Mouse (Mus musculus) cerebellum, adult 9-10 months (tissue): ENCODE measurements around the gene Mettl16.

ENCODE experiments used
- DNase-seq: peaks from one replicate; pipeline ENCODE4 v3.0.0; 2022

Gene Mettl16

DNA sequence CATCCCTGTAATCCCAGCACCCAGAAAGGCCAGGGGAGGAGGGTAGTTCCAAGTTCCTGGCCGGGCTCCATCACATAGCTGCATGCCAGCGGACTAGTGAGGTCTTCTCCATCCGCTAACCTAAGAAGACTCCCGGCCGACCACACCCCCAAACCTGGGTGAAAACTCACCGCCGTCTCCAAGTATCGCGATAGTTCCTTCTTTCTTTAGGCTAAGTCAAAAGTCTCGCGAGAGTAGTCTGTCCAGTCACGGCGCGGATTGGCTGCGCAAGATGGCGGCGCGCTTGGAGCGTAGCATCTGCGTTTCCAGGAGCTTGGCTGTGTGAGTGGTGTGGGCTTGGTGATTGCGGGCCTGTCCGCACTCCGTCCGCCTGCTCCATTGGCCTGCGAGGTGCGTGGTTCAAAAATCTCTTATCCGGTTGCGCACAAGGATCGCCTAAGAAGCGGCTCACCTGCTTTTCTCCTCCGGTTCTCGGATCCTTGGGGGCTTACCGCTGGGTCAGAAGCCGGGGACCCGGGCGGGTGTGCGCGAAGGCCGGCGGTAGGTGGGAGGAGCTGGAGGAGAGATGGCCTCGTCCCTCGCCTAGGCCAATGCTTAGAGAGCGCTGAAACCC lies at the start of gene Mettl16:
Gene Mettl16, plus strand, starts transcription at position 236 of the 613 bp plus-strand sequence.
- peak; percentile 98 for DNase-seq

DNA sequence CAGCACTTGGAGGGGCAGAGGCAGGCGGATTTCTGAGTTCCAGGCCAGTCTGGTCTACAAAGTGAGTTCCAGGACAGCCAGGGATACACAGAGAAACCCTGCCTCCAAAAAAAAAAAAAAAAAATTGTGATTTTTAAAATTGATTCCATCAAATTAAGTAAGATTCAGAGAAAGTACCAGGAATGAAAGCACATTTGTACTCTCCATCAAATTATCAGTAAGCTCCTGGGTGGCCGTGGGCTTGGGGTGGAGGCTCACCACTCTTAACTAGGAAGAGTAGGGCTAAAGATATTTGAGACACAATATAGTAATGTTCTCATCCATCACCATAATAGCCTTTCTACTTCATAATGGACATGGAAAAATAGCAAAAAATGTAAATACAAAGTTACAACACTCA lies 49.5 kb upstream of the Mettl16 start:
- no peak for DNase-seq

DNA sequence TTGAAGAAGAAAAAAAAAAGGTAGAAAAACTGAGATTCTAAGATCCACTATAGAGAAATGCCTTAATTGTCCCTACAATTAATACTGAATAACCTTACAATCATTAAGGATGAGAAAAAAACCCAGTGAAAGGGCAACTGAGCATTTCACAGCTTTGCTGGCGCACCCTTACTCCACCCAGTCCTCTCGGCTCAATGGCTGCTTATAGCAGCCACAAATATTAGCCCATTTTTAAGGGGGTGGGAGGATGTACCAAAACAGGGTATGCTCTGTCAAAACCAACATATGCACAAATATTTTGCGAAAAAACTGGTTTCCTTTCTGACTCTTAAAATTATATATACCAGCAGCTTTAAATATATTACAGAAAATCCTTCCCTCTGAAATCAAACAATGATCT lies 48.7 kb upstream of the Mettl16 start:
- DNase-seq: no peak

DNA sequence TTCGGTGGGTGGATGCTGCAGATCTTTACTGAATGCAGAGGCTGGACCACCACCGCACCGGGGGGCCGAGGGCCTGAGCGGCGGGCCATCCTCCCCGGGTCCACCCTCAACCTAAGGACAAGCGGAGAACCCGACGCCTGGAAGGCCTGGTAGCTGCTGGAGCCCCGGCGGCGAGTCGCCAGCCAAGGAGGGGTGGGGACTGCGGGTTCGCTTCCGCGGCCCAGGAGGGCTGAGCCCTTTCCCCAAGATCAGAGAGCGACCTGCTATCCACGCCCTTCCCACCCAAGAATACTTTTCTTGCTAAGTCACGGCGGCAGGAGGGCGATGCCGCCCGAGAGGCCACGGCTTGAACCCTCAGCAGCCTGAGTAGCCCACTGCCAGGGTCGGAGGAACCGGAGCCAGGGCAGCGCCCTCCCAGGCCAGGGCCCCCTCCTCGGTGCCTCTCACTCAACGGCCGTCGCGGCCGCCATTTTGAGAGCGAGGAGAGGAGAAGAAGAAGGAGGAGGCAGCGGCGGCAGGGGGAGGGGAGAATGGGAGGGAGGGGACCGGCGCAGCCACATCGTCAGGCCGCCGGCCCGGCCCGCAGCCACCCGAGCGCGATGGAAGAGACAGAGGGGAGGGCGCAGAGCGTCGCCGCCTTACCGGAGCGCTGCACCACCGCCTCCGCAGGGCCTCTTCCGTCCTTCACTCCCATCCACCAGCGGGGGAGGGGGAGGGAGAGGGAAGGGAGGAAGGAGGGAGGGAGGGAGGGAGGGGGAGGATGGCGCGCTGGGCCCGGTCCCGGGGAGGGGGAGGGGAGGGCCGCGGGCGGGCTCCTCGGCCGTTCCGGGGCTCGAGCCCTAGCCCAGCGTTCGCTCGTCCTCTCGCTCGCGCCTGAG lies 47.0 kb upstream of the Mettl16 start:
- peak; percentile 81 for DNase-seq

DNA sequence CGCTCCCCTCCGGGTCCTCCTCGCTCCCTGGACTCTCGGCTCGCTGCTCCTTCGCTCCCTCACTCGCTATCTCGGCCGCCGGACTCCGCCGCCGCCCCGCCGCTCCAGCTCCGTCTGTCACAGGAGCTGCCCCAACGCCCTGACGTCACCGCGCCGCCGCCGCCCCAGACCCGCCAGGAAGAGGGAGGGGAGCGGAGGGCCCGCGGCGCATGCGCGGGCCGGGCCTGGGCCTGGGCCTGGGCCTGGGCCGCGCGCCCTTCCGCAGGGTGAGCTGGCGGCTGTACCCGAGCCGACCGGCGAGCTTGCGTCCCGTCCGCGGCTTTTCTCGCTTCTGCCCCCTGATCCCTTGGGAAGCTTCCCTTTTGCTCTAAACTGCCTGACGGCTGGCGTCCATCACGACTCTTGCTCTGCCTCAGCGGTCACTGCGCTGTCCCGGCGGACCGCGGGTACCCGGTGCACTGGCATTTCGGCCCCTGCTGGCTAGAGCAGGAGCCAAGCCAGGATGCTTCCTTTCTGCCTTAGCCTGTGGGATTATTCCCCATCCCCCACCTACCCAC lies 46.3 kb upstream of the Mettl16 start, which contains the start of gene Pafah1b1:
Gene Pafah1b1, minus strand, starts transcription at position 436 of the 557 bp plus-strand sequence.
- DNase-seq: peak; percentile 96

DNA sequence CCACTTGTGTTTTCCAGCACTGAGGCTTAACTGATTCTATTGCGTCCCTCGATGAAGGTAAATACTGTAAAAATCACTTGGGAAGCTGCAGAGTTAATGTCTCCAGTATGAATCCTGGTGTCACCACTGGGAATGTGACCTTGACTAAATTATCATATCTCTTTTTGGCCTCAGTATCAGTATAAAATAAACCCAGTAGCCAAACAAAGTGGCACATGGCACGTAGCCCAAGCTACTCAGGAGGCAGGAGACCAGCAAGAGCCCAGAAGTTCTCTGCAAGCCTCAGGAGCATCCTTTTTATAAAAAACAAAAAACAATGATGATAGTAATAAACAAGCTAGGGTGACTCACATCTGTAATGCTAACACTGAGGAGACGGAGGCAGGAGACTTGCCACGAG lies 45.4 kb upstream of the Mettl16 start:
- peak; percentile 65 for DNase-seq

DNA sequence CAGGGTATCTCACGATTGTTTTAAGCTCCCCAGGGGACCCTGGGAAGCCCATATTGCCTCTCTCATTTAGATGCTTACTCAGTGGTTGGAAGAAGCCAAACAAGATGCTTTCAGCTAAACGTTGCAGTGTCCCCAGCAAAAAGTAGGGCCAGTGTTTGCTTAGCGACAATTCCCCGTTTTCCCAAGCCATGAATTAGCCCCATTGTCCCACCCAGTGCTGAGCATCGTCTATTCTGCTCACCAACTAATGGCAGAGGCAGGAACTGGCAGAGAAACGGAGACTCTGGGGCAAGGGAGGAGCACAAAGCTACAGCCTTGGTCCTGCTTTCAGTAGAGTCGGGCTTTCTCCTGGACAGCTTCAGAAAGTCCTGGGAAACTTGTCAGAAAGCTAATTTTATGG lies 35.7 kb upstream of the Mettl16 start:
- DNase-seq: no peak

DNA sequence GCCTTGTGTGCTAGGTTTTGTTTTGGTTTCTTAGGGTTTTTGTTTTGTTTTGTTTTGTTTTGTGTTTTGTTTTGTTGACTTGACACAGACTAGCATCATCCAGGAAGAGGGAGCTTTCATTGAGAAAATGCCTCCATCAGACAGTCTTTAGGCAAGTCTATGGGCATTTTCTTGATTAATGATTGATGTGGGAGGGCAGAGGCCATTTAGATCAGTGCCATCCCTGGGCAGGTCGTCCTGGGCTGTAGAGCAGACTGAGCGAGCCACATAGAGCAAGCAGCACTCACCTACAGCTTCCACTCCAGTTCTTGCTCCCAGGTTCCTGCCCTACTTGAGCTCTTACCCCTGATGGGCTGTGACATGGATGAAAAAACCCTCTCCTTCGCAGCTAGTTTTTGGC lies 32.8 kb upstream of the Mettl16 start:
- DNase-seq: no peak

DNA sequence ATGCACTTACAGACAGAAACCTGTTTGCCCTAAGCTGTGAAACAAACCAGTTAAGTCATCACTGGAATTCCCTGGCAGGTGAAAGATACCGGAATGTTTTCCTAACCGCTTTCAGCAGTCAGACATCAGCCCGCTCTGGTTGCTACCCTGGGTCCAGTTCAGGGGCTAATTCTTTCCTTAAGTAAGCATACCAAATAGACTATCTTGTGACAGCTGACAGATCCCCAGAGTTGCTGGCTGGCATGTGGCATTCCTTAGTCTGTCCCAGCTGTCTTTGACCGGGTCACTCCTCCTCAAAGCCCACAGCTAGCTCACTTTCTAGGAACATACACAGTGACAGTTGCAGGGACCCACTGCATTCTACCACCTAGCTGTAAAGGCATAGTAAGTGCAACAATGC lies 22.6 kb upstream of the Mettl16 start:
- no peak for DNase-seq

DNA sequence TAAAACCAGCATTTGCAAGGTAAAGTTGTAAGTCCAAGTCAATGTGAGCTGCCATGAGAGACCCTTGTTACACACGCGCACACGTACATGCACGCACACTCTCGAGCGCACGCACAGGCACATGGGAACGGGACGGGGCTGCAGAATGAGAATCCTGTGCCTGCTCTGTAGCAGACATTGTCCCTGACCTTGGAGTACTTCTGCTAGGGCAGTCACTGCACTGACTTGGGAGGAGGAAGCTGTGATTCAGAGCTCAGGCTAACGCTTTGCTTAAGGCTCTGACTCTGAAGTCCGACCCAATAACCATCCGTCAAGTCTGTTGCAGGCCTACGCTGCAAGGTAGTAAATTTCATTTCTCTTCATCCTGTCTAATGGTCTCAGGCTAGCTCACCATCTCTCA lies 21.4 kb upstream of the Mettl16 start:
- DNase-seq: no peak

DNA sequence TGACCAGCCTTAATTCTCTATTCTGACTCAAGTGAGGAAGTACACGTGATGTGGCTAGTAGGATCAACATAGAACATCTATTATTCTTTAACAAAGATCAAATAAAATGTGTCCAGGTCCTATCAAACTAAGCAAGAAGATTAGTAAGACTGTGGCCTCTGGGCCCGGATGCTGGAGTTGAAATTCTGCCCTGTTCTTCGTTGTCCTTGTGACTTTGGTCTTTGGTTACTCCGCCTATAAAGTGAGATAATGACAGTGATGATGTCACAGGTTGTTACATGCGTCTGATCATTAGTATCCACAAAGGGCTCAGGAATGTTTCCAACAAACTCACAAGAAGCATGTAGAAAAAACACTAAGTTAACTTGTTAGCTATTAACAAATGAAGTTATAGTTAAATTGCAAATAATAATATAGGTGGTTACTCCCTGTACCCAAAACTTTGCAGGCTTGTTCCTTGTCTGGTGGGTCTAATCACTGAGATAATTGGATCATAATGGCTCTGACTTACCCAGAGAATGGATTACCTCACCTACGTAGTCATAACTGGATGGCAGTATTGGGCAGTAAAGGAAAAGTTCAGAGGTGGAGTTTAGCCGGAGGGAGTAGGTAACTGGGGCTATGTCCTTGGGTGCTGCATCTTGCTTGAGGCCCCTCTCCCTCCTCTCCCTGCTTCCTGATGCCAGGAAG lies 19.8 kb upstream of the Mettl16 start:
- DNase-seq: no peak

DNA sequence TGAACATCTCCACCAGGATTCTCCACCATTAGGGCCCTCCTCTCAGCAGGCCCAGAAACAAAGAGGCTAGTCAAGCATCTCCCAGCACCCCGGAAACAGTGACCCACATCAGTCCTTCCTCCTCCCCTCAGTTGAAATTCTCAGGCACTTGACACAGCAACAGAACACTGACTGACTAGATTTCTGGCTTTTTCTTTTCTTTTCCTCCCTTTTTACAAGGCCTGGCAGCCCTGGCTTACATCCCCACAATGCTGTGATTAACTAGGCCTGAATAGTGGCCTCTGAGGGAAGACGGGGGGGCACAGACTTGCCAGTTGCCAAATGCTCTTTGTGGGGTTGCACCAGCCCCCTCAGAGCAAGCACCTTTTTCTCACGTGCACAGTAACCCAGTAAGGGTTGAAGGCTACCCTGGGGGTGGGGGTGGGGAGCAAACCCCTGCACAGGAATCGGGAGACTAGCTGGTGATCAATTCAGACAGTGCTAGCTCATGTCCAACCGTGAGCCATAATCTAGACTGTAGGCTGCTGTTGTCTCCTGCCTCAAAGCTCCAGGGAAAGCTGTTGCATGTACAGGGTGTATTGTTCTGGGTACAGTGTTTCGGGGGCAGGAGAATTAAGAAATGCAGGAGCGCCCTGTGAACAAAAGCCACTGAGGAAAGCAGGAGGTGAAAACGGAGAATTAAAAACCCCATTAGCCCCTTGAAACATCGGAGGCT lies 19.1 kb upstream of the Mettl16 start:
- no peak for DNase-seq

DNA sequence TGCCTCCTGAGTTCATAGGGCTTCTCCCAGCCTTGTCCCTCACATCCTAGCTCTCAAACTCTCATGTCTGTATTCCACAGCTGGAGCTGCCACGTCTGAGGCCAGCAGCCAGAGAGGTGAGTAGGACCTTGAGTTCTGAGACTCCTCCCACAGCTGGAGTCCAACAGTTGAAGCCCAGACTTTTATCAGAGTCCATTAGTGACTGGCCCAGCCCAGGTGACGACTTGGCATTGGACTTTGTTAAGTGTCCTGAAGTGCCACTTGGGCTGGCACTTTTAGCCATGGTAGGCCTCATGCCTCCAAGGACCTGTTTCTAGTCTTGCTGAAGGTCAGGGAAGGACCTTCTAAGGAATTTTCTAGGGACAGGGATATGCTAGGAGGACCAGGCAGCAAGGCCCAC lies 14.0 kb upstream of the Mettl16 start:
- DNase-seq: no peak

DNA sequence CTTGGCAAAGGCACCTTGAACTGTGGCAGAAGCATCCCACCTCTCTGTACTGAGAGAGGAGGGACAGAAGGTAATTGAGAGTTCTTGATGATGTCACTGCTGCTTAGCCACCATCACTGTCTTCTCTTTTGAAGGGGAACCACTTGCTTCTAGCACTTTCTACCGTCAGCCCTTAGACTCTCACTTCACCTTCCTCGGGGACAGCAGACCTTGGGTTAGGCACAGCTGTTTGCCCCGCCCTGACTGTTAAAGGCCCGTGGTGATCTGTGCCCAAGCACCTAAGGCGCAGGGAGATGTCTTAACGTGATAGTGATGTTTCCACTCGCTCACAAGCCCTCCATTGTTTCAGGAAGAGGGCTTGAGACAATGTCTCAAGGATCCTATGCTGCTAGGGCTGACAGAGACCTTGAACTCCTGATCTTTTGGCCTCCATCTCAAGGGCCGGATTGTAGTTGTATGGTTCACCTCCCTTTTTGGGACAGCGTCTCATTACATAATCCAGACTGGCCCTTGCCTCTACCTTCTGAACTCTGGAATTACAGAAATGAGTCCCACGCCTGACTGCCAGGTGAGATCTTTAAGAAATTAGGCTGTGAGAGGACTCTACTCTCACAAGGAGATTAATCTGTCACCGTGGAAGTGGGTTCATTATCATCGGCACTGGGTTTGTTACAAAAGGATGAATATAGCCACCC lies 9.5 kb upstream of the Mettl16 start:
- no peak for DNase-seq

DNA sequence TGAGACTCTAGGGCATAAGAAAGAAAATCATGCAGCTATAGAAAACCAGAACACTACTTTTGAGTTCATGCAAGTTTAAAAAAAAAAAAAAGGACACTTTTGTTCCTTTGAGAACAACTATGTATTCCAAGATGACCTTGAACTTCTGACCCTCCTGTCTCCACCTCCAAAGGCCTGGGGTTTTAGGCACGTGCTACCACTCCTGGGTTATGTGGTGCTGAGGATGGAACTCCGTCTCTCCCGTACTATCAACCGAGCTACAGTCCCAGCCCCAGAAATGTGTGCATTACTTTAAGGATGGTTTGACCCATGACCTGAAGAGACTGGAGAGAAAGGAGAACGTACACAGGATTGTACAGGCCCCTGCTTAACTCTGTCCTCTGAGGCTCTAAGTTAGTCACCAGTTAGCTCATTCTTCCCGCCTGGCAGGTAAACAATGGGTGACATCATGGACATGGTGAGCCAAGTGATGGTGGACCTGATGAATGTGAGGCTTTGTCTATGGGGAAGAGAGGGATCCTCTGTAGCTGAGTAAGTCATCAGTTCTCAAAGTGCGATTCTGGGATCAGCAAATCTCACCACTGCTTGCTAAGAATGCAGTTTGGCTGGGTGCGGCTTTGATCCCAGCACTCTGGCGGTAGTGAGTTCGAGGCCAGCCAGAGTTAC lies 6.5 kb upstream of the Mettl16 start:
- DNase-seq: no peak

DNA sequence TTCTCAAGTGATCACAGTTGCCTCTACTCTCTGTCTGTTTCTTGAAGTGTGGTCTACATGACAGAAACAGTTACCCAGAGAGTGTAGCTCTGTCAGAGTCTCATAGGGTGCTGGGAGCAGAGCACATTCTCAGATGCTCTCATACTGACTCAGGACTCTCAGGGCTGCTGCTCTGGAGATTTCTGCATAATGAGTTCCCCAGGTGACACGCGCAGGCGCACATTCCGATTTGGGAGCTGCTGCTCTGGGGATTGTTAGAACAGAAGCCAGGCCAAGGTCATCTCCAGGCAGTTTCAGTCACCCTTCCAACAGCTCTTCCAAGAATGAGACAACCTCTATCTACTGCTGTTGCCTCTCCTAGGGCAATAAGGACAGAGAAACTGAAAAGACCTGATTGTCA lies 3.2 kb upstream of the Mettl16 start:
- DNase-seq: no peak

DNA sequence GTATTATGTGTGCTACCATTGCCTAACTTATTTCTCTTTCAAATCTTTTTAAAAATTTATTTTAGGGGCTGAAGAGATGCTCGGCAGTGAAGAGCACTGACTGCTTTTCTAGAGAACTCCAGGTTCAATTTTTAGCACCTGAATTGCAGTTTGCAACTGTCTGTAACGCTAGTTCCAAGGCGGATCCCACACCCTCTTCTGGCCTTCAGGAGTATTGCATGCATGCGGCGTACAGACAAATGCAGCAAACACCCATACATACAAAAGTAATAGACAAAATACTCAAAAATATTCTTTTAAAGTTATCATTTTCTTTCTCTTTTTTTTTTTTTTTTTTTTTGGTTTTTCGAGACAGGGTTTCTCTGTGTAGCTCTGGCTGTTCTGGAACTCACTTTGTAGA lies 2.6 kb upstream of the Mettl16 start:
- no peak for DNase-seq

DNA sequence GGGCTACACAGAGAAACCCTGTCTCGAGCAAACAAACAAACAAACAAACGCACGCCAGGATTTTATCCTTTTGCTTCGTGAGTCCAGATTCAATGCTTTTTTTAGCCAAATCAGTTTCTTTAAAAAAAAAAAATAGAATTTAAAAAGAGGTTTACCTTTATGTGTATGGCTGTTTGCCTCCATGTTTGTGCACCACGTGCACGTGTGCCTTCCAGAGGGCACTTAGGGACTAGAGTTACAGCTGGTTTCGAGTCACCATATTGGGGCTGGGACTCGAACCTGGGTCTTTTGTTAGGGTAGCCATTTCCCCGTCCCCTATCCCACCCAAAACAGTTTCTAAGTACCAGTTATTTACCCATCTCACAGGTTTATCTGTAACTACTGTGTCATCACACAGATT lies 593 bp upstream of the Mettl16 start:
- DNase-seq: no peak

DNA sequence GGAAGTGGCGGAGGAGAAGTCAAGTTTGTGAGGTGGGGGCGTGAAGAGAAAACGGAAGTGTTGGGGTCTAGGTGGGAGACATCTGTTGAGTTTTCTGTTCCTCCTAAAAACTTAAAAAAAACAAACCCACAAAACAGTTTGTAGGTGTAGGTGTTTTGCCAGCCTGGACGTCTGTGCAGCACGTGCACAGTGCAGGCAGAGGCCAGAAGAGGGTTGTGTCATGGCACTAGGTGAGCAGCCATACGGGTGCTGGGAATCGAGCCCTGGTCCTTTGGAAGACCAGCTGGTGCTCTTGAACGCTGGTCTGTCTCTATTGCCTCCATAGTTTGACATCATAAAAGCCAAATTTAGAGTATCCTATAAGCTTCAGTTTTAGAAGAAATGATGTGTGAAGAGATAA lies 604 bp downstream of the Mettl16 start:
- no peak for DNase-seq

DNA sequence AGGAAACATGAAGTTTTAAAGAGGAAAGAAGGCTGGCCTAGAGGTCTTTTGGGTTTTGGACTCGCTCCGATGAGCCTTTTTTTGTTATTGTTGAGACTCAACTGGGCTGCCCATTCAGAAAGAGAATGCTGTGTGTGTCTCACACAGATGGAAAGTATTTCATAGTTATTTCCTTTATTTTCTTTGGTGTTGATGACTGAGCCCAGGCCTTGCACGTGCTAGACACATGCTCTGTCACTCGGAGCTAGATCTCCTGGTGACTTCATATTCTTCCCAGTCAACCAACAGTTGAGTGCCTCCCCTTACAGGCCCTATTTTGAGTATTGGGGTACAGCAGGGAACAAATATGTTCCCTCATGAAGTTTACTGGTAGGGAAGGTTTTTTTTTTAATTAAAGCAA lies 1.0 kb downstream of the Mettl16 start:
- DNase-seq: no peak

DNA sequence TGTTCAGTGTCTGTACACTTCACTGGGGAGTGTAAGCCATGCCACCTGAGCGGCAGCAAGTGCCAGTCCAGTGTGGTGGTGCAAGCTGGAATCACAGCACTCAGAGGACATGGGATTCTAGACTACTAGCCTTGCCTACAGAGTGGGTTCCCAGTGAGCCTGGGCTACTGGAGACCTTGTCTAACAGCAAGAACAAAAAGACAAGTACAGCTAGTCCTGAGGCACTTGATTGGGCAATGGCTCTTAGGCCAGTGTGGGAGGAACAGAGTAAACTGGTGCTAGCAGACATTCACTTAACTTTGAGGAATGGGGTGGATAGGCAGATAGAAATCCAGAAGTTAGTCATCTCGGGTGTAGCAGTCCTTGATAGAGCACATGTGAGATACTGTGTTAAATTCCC lies 1.8 kb downstream of the Mettl16 start:
- no peak for DNase-seq

DNA sequence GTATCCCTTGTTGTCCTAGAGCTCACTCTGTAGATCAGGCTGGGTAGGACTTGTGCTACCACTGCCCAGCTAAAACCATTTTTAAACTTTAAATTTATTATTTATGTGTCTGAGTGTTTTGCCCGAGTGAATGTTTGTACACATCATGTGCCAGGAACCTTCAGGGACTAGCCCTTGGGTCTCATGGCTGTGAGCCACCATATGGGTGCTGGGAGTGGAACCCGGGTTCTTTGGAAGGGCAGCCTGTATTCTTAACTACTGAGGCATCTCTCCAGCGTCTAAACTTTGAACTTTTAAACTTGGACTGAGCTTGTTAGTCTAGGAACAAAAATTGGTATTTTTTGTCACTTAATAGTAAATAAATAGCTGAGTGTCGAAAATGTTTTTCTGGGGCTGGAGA lies 22.2 kb downstream of the Mettl16 start:
- no peak for DNase-seq
